Mouse (Mus musculus) lung, embryonic 14.5 days (tissue): ENCODE results near the gene Tbce. TPM values are rescaled to one million over a fixed set of nuclear protein-coding genes. Genes with fewer than 3 reads are reported as not detected.

Experiments
- ATAC-seq: fragments of 200-750 bp; cut with Nextera tagmentation; 2 replicates; pipeline ENCODE4 v1.8.0; 2017; ENCODE audit warnings: mild to moderate bottlenecking, moderate TSS enrichment, moderate library complexity; ENCODE audit not compliant: insufficient read depth
- DNase-seq: peaks from one replicate; pipeline ENCODE4 v3.0.0-alpha.2; 2015
- H3K27ac ChIP-seq: fragments of 300-500 bp; sonication (generic); 2 replicates; pipeline ENCODE4 v1.5.1; 2014; ENCODE audit warnings: low read depth, mild to moderate bottlenecking, moderate library complexity
- H3K27me3 ChIP-seq: fragments of 300-500 bp; sonication (generic); 2 replicates; pipeline ENCODE4 v1.6.1; 2014; ENCODE audit warnings: low read length, control low read depth; ENCODE audit not compliant: insufficient read depth
- H3K36me3 ChIP-seq: fragments of 300-500 bp; sonication (generic); 2 replicates; pipeline ENCODE4 v1.6.1; 2014; ENCODE audit warnings: control low read depth; ENCODE audit not compliant: insufficient read depth
- H3K4me1 ChIP-seq: fragments of 300-500 bp; sonication (generic); 2 replicates; pipeline ENCODE4 v1.6.1; 2014; ENCODE audit warnings: antibody characterized with exemption, control low read depth; ENCODE audit not compliant: insufficient read depth
- H3K4me2 ChIP-seq: fragments of 300-500 bp; sonication (generic); 2 replicates; pipeline ENCODE4 v1.6.1; 2014; ENCODE audit warnings: mild to moderate bottlenecking
- H3K4me3 ChIP-seq: fragments of 300-500 bp; sonication (generic); 2 replicates; pipeline ENCODE4 v1.5.1; 2014; ENCODE audit warnings: low read depth, low read length
- H3K9ac ChIP-seq: fragments of 300-500 bp; sonication (generic); 2 replicates; pipeline ENCODE4 v1.6.1; 2014
- H3K9me3 ChIP-seq: fragments of 300-500 bp; sonication (generic); 2 replicates; pipeline ENCODE4 v1.6.1; 2016; ENCODE audit warnings: low read depth, low read length, control low read depth
- CTCF ChIP-seq: IDR thresholded peaks from 2 replicates; pipeline ENCODE4 v1.5.1; 2016; ENCODE audit warnings: antibody characterized with exemption, low read depth
- WGBS: fragments of 180-500 bp; shearing (Covaris S2); extraction: QIAGEN DNeasy Blood & Tissue Kit; methylation state at CpG from one replicate; pipeline ENCODE4 v1.1.7; 2014; 5-methylcytosine and 5-hydroxymethylcytosine counted together
- polyA plus RNA-seq: library from polyadenylated mRNA; unstranded; fragments of >200 nt; fragmentation: Nextera tagmentation; extraction: Ambion mirVana; gene quantifications from 2 replicates; pipeline ENCODE4 v1.2.1, GENCODE M21; 2014

The Tbce gene
- polyA plus RNA-seq, 1 experiment from 2014 or later, result 51.9 TPM

DNA sequence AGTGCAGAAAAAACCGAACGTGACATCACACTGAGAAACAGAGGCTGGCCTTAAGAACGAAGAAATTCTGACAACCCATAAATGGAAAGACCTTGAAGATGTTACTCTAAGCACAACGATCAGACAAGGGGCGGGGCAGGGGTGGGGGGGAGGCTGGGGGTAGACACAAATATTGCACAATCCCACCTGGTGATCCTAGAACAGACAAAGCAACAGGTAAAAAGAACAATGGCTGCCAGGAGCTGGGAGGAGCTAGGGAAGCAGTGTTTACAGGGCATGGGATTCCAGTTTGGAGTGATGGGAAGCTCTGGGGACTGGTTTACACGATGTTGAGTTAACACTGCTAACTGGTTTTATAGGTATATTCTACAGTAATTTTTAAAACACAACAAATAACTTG lies 23.8 kb downstream of the Tbce start:
- Histone ChIP-seq H3K27ac (no peak overlapping the region), H3K9me3 (no peaks in the 10 kb centered on the region), H3K4me1 (no peaks in the 10 kb centered on the region), H3K36me3 (peaks cover 61% of the 10 kb centered on the region), H3K4me2 (no peak overlapping the region), H3K27me3 (no peaks in the 10 kb centered on the region), H3K9ac (no peak overlapping the region), H3K4me3 (no peak overlapping the region)
- no peak for TF ChIP-seq CTCF
- ATAC-seq, result no peak
- WGBS, result 86% methylated on average over 6 of the region's 6 CpGs
- DNase-seq, result no peak

DNA sequence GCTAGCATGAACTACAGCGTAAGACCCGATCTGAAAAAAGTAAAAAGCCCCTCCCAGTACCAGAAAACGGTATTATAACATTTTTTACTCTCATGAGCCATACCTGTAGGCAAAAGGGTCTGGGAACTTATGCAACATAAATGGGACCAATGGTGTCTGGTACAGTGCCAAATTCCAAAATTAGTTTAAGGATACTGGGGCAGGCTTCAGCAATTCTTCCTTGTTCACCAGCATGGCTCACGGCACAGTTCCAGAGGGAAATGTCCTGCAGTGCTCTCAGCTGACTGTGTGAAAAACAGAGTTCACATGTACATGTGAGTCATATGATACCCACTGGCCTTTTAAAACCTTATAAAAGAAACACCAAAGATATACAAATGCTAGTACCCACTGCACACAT lies 24.9 kb downstream of the Tbce start:
- Histone ChIP-seq H3K9me3 (no peaks in the 10 kb centered on the region), H3K36me3 (peaks cover 65% of the 10 kb centered on the region), H3K4me2 (no peak overlapping the region), H3K9ac (no peak overlapping the region), H3K4me1 (no peaks in the 10 kb centered on the region), H3K27me3 (no peaks in the 10 kb centered on the region), H3K27ac (no peak overlapping the region), H3K4me3 (no peak overlapping the region)
- no peak for TF ChIP-seq CTCF
- no peak for ATAC-seq
- WGBS, result 90% methylated on average over 4 of the region's 4 CpGs
- no peak for DNase-seq

DNA sequence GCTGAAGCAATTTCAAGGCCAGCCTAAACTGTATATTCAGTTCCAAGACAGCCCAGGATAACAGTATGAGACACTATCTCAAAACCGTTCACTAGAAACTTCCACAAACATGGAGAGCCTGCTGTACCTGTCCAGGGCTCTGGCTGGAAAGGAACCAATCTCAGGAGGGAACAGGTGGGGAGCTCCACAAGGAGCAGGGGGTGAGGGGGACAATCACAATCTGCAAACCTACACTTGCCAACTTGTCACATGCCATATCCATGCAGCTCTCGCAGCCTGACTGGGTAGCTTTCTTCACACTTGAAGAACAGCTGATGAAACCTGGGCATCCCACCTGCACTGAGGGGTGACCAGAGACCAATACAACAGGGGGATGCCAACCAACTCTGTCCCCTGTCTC lies 25.4 kb downstream of the Tbce start:
- Histone ChIP-seq H3K4me3 (no peak overlapping the region), H3K4me1 (no peaks in the 10 kb centered on the region), H3K9ac (no peak overlapping the region), H3K9me3 (no peaks in the 10 kb centered on the region), H3K27ac (no peak overlapping the region), H3K36me3 (peaks cover 65% of the 10 kb centered on the region), H3K4me2 (no peak overlapping the region), H3K27me3 (no peaks in the 10 kb centered on the region)
- DNase-seq (no peak), ATAC-seq (no peak)
- 88% methylated on average over 2 of the region's 2 CpGs for WGBS
- TF ChIP-seq CTCF, result no peak

DNA sequence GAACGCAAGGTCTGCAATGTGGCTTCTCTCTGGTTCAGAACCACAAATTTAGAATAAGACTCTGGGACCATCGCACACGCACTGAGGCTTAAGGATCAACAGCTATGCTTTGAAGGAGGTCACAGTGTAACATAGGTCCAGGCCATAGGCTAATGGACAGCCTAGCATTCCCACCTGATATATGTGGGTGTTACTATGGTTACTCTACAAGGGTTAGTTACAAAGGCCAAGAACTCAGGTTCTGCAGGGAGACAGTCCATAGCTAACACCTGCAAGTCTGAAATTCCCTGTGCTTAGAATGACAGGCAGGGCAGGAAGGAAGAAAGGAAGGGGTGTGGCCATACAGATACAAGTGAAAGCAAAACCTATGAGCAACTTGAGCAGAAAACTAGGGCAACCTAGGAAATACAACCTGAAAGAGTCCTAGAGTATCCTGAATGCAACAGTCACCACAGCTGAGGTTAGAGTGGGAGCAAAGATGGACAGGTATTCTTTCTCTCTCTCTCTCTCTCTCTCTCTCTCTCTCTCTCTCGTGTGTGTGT lies 27.9 kb downstream of the Tbce start:
- Histone ChIP-seq H3K27ac (no peak overlapping the region), H3K4me1 (no peaks in the 10 kb centered on the region), H3K9me3 (no peaks in the 10 kb centered on the region), H3K36me3 (peaks cover 57% of the 10 kb centered on the region), H3K4me2 (no peak overlapping the region), H3K9ac (no peak overlapping the region), H3K4me3 (no peak overlapping the region), H3K27me3 (no peaks in the 10 kb centered on the region)
- ATAC-seq (no peak), DNase-seq (no peak)
- 86% methylated on average over 4 of the region's 4 CpGs for WGBS
- TF ChIP-seq CTCF, result no peak

DNA sequence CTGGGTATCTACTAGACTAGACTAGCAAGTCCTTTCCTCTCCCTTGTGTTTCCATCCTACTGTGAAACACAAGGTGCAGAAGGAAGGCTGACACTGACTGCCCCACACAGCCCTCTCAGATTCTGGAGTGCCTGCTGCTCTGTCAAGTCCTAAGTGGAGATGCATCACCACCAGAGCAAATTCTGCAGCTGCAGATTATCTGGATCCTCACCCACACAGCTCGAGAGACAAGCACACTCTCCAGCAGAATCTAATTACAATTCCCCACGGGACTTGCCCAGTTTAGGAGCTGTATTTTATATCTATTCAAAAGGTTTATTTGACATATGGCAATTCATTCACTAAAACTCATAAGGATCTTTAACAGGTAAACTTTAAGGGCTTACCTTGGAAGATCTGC lies 33.4 kb downstream of the Tbce start:
- Histone ChIP-seq H3K36me3 (peaks cover 61% of the 10 kb centered on the region), H3K9ac (no peak overlapping the region), H3K27me3 (no peaks in the 10 kb centered on the region), H3K4me1 (no peaks in the 10 kb centered on the region), H3K9me3 (no peaks in the 10 kb centered on the region), H3K27ac (no peak overlapping the region), H3K4me2 (no peak overlapping the region), H3K4me3 (no peak overlapping the region)
- no peak for DNase-seq
- TF ChIP-seq CTCF, result no peak
- no peak for ATAC-seq
- 77% methylated on average over 2 of the region's 2 CpGs for WGBS

DNA sequence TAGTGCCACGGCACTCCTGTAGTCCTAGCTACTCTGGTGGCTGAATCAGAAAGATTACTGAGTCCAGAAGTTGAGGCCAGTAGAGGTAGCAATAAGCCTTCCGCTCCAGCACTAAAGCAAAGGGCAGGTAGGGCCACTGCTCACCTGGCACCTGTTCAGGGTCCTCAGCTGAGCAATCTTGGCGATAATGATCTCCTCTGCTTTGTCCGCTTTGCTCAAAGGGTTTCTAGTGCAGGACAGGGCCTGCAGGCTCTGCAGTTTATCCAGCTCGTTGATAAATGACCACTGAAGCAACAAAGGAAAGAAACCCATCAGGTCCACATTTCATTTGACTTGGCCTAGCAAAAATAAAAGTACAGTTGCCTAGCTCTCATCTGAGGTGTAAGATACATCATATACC lies 34.4 kb downstream of the Tbce start:
- no peaks in the 10 kb centered on the region for H3K4me1 ChIP-seq
- no peak overlapping the region for H3K4me3 ChIP-seq
- H3K27ac ChIP-seq, result no peak overlapping the region
- TF ChIP-seq CTCF, result no peak
- no peak overlapping the region for H3K9ac ChIP-seq
- H3K36me3 ChIP-seq, result peaks cover 62% of the 10 kb centered on the region
- no peaks in the 10 kb centered on the region for H3K27me3 ChIP-seq
- DNase-seq (no peak), ATAC-seq (no peak)
- H3K4me2 ChIP-seq, result no peak overlapping the region
- H3K9me3 ChIP-seq, result no peaks in the 10 kb centered on the region
- 93% methylated on average over 5 of the region's 5 CpGs for WGBS

DNA sequence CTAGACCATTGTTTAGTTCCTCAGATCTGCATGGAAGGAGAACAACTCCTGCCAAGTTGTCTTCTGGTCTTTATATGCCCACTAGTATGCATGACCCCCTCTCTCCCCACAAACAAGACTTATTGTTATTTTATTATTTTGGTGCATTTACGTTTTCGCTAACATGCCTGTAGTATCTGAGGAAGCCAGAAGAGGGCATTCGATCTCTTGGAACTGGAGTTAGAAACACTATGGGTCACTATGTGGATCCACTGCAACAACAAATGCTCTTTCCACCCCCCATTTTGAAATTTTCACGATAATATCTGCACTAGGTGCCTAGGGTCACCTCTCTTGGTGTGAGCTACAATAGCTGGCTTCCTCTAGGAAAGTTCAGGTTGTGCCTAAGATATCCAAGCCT lies 35.4 kb downstream of the Tbce start:
- Histone ChIP-seq H3K27me3 (no peaks in the 10 kb centered on the region), H3K4me3 (no peak overlapping the region), H3K9me3 (no peaks in the 10 kb centered on the region), H3K4me2 (no peak overlapping the region), H3K9ac (no peak overlapping the region), H3K4me1 (no peaks in the 10 kb centered on the region), H3K36me3 (peaks cover 63% of the 10 kb centered on the region), H3K27ac (no peak overlapping the region)
- WGBS, result 76% methylated on average over 4 of the region's 4 CpGs
- ATAC-seq (no peak), DNase-seq (peak; percentile 44)
- TF ChIP-seq CTCF, result peak; percentile 45; the same call in 1 of the 2 replicates

DNA sequence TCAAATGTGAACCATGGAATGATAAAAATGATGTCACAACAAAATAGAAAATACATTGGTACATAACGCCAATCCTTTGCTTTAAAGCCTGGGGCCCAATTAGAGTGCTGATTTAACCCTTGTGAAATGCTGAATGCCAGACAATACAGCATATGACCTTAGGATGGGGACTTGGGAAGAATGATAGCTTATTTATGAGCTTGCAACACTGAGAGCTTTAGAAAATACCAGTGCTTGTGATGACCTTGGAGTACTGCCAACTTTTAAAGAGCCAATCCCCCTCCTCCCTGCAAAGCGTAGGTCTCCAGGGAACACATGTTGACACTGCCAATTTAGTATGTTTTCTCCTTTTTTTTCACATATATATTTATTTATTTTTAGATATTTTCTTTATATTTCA lies 36.7 kb downstream of the Tbce start:
- WGBS, result 52% methylated on average over 2 of the region's 2 CpGs
- TF ChIP-seq CTCF, result no peak
- Histone ChIP-seq H3K27ac (no peak overlapping the region), H3K4me3 (no peak overlapping the region), H3K4me1 (no peaks in the 10 kb centered on the region), H3K27me3 (no peaks in the 10 kb centered on the region), H3K4me2 (no peak overlapping the region), H3K36me3 (peaks cover 66% of the 10 kb centered on the region), H3K9ac (no peak overlapping the region), H3K9me3 (no peaks in the 10 kb centered on the region)
- ATAC-seq, result peak; percentile 47; the same call in 1 of the 2 replicates
- peak; percentile 53 for DNase-seq
